Mouse (Mus musculus) adrenal gland, postnatal 25 days (tissue): ENCODE results near the gene Il1r2. TPM values are rescaled to one million over a fixed set of nuclear protein-coding genes. Genes with fewer than 3 reads are reported as not detected.

Experiments
- DNase-seq: peaks from one replicate; pipeline ENCODE4 v3.0.0; 2021; ENCODE audit warnings: mixed read lengths
- total RNA-seq: library from RNA; stranded (reverse); gene quantifications from 2 replicates; pipeline ENCODE4 v1.2.3, GENCODE M21; 2021

The Il1r2 gene
- total RNA-seq, 1 experiment from 2014 or later = not detected

GRCm38 (mm10) chr1:40059122-40059774, 14.6 kb upstream of the Il1r2 start:
- no peak for DNase-seq

- DNase-seq = no peak
Observed at GRCm38 (mm10) chr1:40061359-40061758, 12.5 kb upstream of the Il1r2 start.

GRCm38 (mm10) chr1:40063409-40063808, 10.5 kb upstream of the Il1r2 start:
- DNase-seq = no peak

GRCm38 (mm10) chr1:40064508-40064907, 9.4 kb upstream of the Il1r2 start:
- no peak for DNase-seq

- no peak for DNase-seq
Observed at GRCm38 (mm10) chr1:40072558-40072957, 1.3 kb upstream of the Il1r2 start.

- DNase-seq = no peak
Observed at GRCm38 (mm10) chr1:40077328-40077727, 3.4 kb downstream of the Il1r2 start.

GRCm38 (mm10) chr1:40081041-40081440, 7.2 kb downstream of the Il1r2 start:
- DNase-seq = no peak

GRCm38 (mm10) chr1:40084386-40084785, 10.5 kb downstream of the Il1r2 start:
- DNase-seq = no peak

GRCm38 (mm10) chr1:40085403-40086182, 11.7 kb downstream of the Il1r2 start:
- DNase-seq = peak; percentile 45

GRCm38 (mm10) chr1:40091160-40091559, 17.3 kb downstream of the Il1r2 start:
- no peak for DNase-seq

- no peak for DNase-seq
Observed at GRCm38 (mm10) chr1:40092541-40092940, 18.7 kb downstream of the Il1r2 start.

- no peak for DNase-seq
Observed at GRCm38 (mm10) chr1:40094601-40095304, 20.9 kb downstream of the Il1r2 start.

GRCm38 (mm10) chr1:40095585-40095984, 21.7 kb downstream of the Il1r2 start:
- no peak for DNase-seq

- no peak for DNase-seq
Observed at GRCm38 (mm10) chr1:40106306-40106705, 32.4 kb downstream of the Il1r2 start.

- no peak for DNase-seq
Observed at GRCm38 (mm10) chr1:40106719-40107118, 32.8 kb downstream of the Il1r2 start.

- no peak for DNase-seq
Observed at GRCm38 (mm10) chr1:40107971-40108749, 34.3 kb downstream of the Il1r2 start.

- no peak for DNase-seq
Observed at GRCm38 (mm10) chr1:40109736-40110135, 35.9 kb downstream of the Il1r2 start.

GRCm38 (mm10) chr1:40115271-40115670, 41.4 kb downstream of the Il1r2 start:
- no peak for DNase-seq

GRCm38 (mm10) chr1:40116422-40116821, 42.5 kb downstream of the Il1r2 start:
- DNase-seq = peak; percentile 80

- no peak for DNase-seq
Observed at GRCm38 (mm10) chr1:40117565-40117964, 43.7 kb downstream of the Il1r2 start.

- DNase-seq = no peak
Observed at GRCm38 (mm10) chr1:40124237-40124636, 50.4 kb downstream of the Il1r2 start.

GRCm38 (mm10) chr1:40128481-40128880, 54.6 kb downstream of the Il1r2 start:
- no peak for DNase-seq
